Mouse (Mus musculus) brain, embryonic 18.5 days (tissue): ENCODE measurements at regions not wholly inside any gene's neighbourhood (a gene's known extent, or its start where the extent isn't known, plus 50 kb on each side); places are given as distances from the start of the nearest gene placed in this dataset.
A peak's percentile ranks its signal among the peaks of the same experiment; 100 is the strongest.
"Not testable (repeated sequence)": the region's sequence is repeated elsewhere in the genome, so short reads cannot be mapped to it uniquely, and the experiment has no call there.

Experiments
- DNase-seq: peaks from one replicate; pipeline ENCODE4 v3.0.0-alpha.2; 2012; ENCODE audit warnings: low read depth, low spot score

GRCm38 (mm10) chr12:90664436-90664835 lies 73.8 kb downstream of the Dio2 start:
- no peak for DNase-seq

- no peak for DNase-seq
These were observed 92.8 kb downstream of the Dio2 start for GRCm38 (mm10) chr12:90645452-90645851.

- no peak for DNase-seq
These were observed 94.3 kb downstream of the Dio2 start for GRCm38 (mm10) chr12:90643891-90644290.

GRCm38 (mm10) chr12:90624856-90625255 lies 113.4 kb downstream of the Dio2 start:
- no peak for DNase-seq

GRCm38 (mm10) chr12:90623426-90623825 lies 114.8 kb downstream of the Dio2 start:
- DNase-seq, result no peak

GRCm38 (mm10) chr12:90608810-90609209 lies 129.4 kb downstream of the Dio2 start:
- no peak for DNase-seq

- DNase-seq, result no peak
These were observed 130.3 kb downstream of the Dio2 start for GRCm38 (mm10) chr12:90607894-90608293.

- no peak for DNase-seq
These were observed 158.2 kb downstream of the Dio2 start for GRCm38 (mm10) chr12:90580006-90580405.

GRCm38 (mm10) chr12:90576103-90576502 lies 162.1 kb downstream of the Dio2 start:
- DNase-seq, result no peak

- no peak for DNase-seq
These were observed 166.3 kb downstream of the Dio2 start for GRCm38 (mm10) chr12:90571907-90572306.

GRCm38 (mm10) chr12:90571506-90571905 lies 166.7 kb downstream of the Dio2 start:
- DNase-seq, result no peak

- DNase-seq, result peak; percentile 47
These were observed 171.9 kb downstream of the Dio2 start for GRCm38 (mm10) chr12:90566349-90566748.

- DNase-seq, result no peak
These were observed 173.2 kb downstream of the Dio2 start for GRCm38 (mm10) chr12:90565051-90565450.

- not testable (repeated sequence) for DNase-seq
These were observed 173.6 kb downstream of the Dio2 start for GRCm38 (mm10) chr12:90564594-90564993.

- DNase-seq, result no peak
These were observed 195.9 kb downstream of the Dio2 start for GRCm38 (mm10) chr12:90542361-90542760.
